Mouse (Mus musculus) liver, adult 2 months (tissue): ENCODE results near the gene Tgfb2. TPM values are rescaled to one million over a fixed set of nuclear protein-coding genes. Genes with fewer than 3 reads are reported as not detected.

Experiments
- DNase-seq: peaks from one replicate; pipeline ENCODE4 v3.0.0-alpha.2; 2011; ENCODE audit warnings: low read depth, low spot score; ENCODE audit errors: extremely low read depth
- H3K27ac ChIP-seq: fragments of 200-500 bp; replicated peaks from 2 replicates; pipeline ENCODE4 v1.5.1; 2012; ENCODE audit warnings: low read depth, mild to moderate bottlenecking, control low read depth, inconsistent platforms, low read length; ENCODE audit not compliant: insufficient read depth
- H3K27me3 ChIP-seq: fragments of 200-500 bp; 2 replicates; pipeline ENCODE4 v1.6.1; 2012; ENCODE audit warnings: mild to moderate bottlenecking, moderate library complexity, low read length, inconsistent platforms; ENCODE audit not compliant: control insufficient read depth, insufficient read depth
- H3K36me3 ChIP-seq: fragments of 200-500 bp; 2 replicates; pipeline ENCODE4 v1.6.1; 2012; ENCODE audit warnings: low read length, inconsistent platforms; ENCODE audit not compliant: control insufficient read depth, insufficient read depth
- H3K4me1 ChIP-seq: fragments of 200-500 bp; 2 replicates; pipeline ENCODE4 v1.6.1; 2011; ENCODE audit warnings: low read length; ENCODE audit not compliant: control insufficient read depth, insufficient read depth
- H3K4me3 ChIP-seq: fragments of 200-500 bp; 2 replicates; pipeline ENCODE4 v1.5.1; 2011; ENCODE audit warnings: low read depth, mild to moderate bottlenecking, control low read depth, low read length, moderate library complexity; ENCODE audit not compliant: insufficient read depth
- H3K79me2 ChIP-seq: fragments of 200-500 bp; 2 replicates; pipeline ENCODE4 v1.6.1; 2012; ENCODE audit warnings: inconsistent platforms, mild to moderate bottlenecking, low read length, moderate library complexity; ENCODE audit not compliant: control insufficient read depth, insufficient read depth
- H3K9ac ChIP-seq: fragments of 200-500 bp; 2 replicates; pipeline ENCODE4 v1.6.1; 2012; ENCODE audit warnings: low read depth, mild to moderate bottlenecking, control low read depth, inconsistent platforms, low read length
- CTCF ChIP-seq: fragments of 200-500 bp; IDR thresholded peaks from 2 replicates; pipeline ENCODE4 v1.5.1; 2011; ENCODE audit warnings: low read depth, low read length, control low read depth
- POLR2A ChIP-seq: fragments of 200-500 bp; IDR thresholded peaks from 2 replicates; pipeline ENCODE4 v1.6.1; 2011; ENCODE audit warnings: low read length, control low read depth; ENCODE audit not compliant: insufficient read depth; ENCODE audit errors: extremely low read depth
- WGBS: fragments of 180-500 bp; shearing (Covaris S2); methylation state at CpG from one replicate; pipeline ENCODE4 v1.1.7; 2018; 5-methylcytosine and 5-hydroxymethylcytosine counted together
- polyA plus RNA-seq: library from polyadenylated mRNA; depleted of rRNA; stranded (reverse); fragments of >200 nt; gene quantifications from 2 replicates; pipeline ENCODE4 v1.2.3, GENCODE M21; 2012
- total RNA-seq: library from RNA; depleted of rRNA; stranded (reverse); fragments of >200 nt; gene quantifications from 2 replicates; pipeline ENCODE4 v1.2.3, GENCODE M21; 2014

Gene Tgfb2
- total and polyA plus RNA-seq, 2 experiments = 0.12 to 0.28 TPM

- Histone ChIP-seq H3K27me3 (no peaks in the 10 kb centered on the region), H3K4me1 (peaks cover 3% of the 10 kb centered on the region; the same call in 1 of the 2 replicates), H3K79me2 (no peaks in the 10 kb centered on the region), H3K9ac (peak overlapping the region; percentile 11), H3K36me3 (no peaks in the 10 kb centered on the region), H3K4me3 (peak overlapping the region; percentile 47; the same call in 1 of the 2 replicates), H3K27ac (no peak overlapping the region)
- DNase-seq = peak; percentile 21
- TF ChIP-seq CTCF (no peak), POLR2A (no peak)
- WGBS = 2% methylated on average over 65 of the region's 65 CpGs
Observed at GRCm38 (mm10) chr1:186705203-186705914, 430 bp downstream of the Tgfb2 start.

- Histone ChIP-seq H3K36me3 (no peaks in the 10 kb centered on the region), H3K27ac (no peak overlapping the region), H3K4me1 (peaks cover 3% of the 10 kb centered on the region; the same call in 1 of the 2 replicates), H3K9ac (peak overlapping the region; percentile 16; the same call in 1 of the 2 replicates), H3K27me3 (no peaks in the 10 kb centered on the region), H3K4me3 (peak overlapping the region; percentile 38), H3K79me2 (no peaks in the 10 kb centered on the region)
- TF ChIP-seq POLR2A (no peak), CTCF (no peak)
- DNase-seq = no peak
- WGBS = under 1% methylated on average over 36 of the region's 36 CpGs
Observed at GRCm38 (mm10) chr1:186703980-186704701, 1.6 kb downstream of the Tgfb2 start.

- H3K4me1 ChIP-seq = peaks cover 3% of the 10 kb centered on the region; the same call in 1 of the 2 replicates
- no peak for TF ChIP-seq POLR2A
- no peak for TF ChIP-seq CTCF
- no peak overlapping the region for H3K27ac ChIP-seq
- no peak overlapping the region; the same call in 1 of the 2 replicates for H3K9ac ChIP-seq
- H3K27me3 ChIP-seq = no peaks in the 10 kb centered on the region
- DNase-seq = peak; percentile 48
- no peaks in the 10 kb centered on the region for H3K79me2 ChIP-seq
- H3K4me3 ChIP-seq = no peak overlapping the region; the same call in 1 of the 2 replicates
- 2% methylated on average over 15 of the region's 15 CpGs for WGBS
- no peaks in the 10 kb centered on the region for H3K36me3 ChIP-seq
Observed at GRCm38 (mm10) chr1:186703256-186703979, 2.4 kb downstream of the Tgfb2 start.

- TF ChIP-seq POLR2A = no peak
- no peak for TF ChIP-seq CTCF
Observed at GRCm38 (mm10) chr1:186702391-186703255, 3.2 kb downstream of the Tgfb2 start.

More at GRCm38 (mm10) chr1:186702391-186703255, 3.2 kb downstream of the Tgfb2 start:
- Histone ChIP-seq H3K27ac (no peak overlapping the region), H3K79me2 (no peaks in the 10 kb centered on the region), H3K9ac (no peak overlapping the region), H3K27me3 (no peaks in the 10 kb centered on the region), H3K36me3 (no peaks in the 10 kb centered on the region), H3K4me1 (peaks cover 3% of the 10 kb centered on the region; the same call in 1 of the 2 replicates), H3K4me3 (no peak overlapping the region)
- WGBS = 36% methylated on average over 15 of the region's 15 CpGs
- no peak for DNase-seq
